Mouse (Mus musculus): ENCODE results near the gene S1pr5.

Gene S1pr5

GRCm38 (mm10) chr9:21235341-21235740 is 12.9 kb downstream of the S1pr5 start:
- ChIA-PET POLR2A (interaction anchor here in 3 of 4 experiments (0.6 to 11.6 kb wide), 6 partner anchors 10 to 166 kb away, joined by 3 to 223 read pairs (median 5); partner anchors contain the start of gene Cdkn2d (in 1 of the 3)), CTCF (no interaction called here)

- CTCF ChIA-PET, result interaction anchor here (0.5 to 1.6 kb wide), 9 partner anchors 10 to 97 kb away, joined by 3 to 8 read pairs (median 4); no protein-coding TSS in a partner anchor
- POLR2A ChIA-PET, result interaction anchor here (0.6 to 2.3 kb wide), 16 partner anchors 9 to 176 kb away, joined by 3 to 27 read pairs (median 5); partner anchors contain the start of genes Cdkn2d (in 2 of the 4), Gm38431 (in 1 of the 4), Kri1 (in 1 of the 4) and Raver1 (in 1 of the 4)
Observed at GRCm38 (mm10) chr9:21233805-21234204, 14.4 kb downstream of the S1pr5 start.

- ChIA-PET CTCF (interaction anchor here in 3 of 4 experiments (0.6 to 1.6 kb wide), 8 partner anchors 9 to 72 kb away, joined by 3 to 8 read pairs (median 4); no protein-coding TSS in a partner anchor), POLR2A (interaction anchor here (0.6 to 2.3 kb wide), 13 partner anchors 8 to 176 kb away, joined by 3 to 27 read pairs (median 6); partner anchors contain the start of genes Cdkn2d (in 2 of the 4), Gm38431 (in 1 of the 4), Kri1 (in 1 of the 4) and Raver1 (in 1 of the 4))
Observed at GRCm38 (mm10) chr9:21233366-21233765, 14.9 kb downstream of the S1pr5 start.

GRCm38 (mm10) chr9:21232867-21233266 is 15.4 kb downstream of the S1pr5 start:
- POLR2A ChIA-PET, result interaction anchor here in 2 of 4 experiments (1.1 to 2.3 kb wide), 4 partner anchors 9 to 58 kb away, joined by 3 to 27 read pairs (median 8); partner anchors contain the start of gene Cdkn2d (in 1 of the 2)
- CTCF ChIA-PET, result interaction anchor here in 2 of 4 experiments (0.7 to 1.4 kb wide), 3 partner anchors 9 to 12 kb away, joined by 3 to 8 read pairs (median 5); no protein-coding TSS in a partner anchor

- ChIA-PET CTCF (interaction anchor here in 1 of 4 experiments (0.6 to 1.8 kb wide), 2 partner anchors 11 to 380 kb away, joined by 3 to 6 read pairs; no protein-coding TSS in a partner anchor), POLR2A (interaction anchor here in 2 of 4 experiments (1.1 to 12.2 kb wide), 3 partner anchors 8 to 11 kb away, joined by 3 to 223 read pairs (median 7); partner anchors contain the start of gene Keap1 (in 1 of the 2))
Observed at GRCm38 (mm10) chr9:21231551-21231950, 16.7 kb downstream of the S1pr5 start.

GRCm38 (mm10) chr9:21227342-21227741 is 20.9 kb downstream of the S1pr5 start:
- POLR2A ChIA-PET, result interaction anchor here (0.5 to 12.2 kb wide), 23 partner anchors 10 to 673 kb away, joined by 3 to 223 read pairs (median 4); partner anchors contain the start of genes Keap1 (in 3 of the 4), Cdkn2d (in 2 of the 4), Carm1 (in 1 of the 4) and Gm38431 (in 1 of the 4)

GRCm38 (mm10) chr9:21225415-21225758 is 22.9 kb downstream of the S1pr5 start:
- ChIA-PET CTCF (interaction anchor here in 3 of 4 experiments (0.5 to 8.2 kb wide), 10 partner anchors 13 to 320 kb away, joined by 3 to 103 read pairs (median 4); partner anchors contain the start of genes Keap1 (in 1 of the 3) and Qtrt1 (in 1 of the 3)), POLR2A (interaction anchor here in 3 of 4 experiments (0.6 to 12.2 kb wide), 16 partner anchors 9 to 321 kb away, joined by 3 to 223 read pairs (median 6); partner anchors contain the start of genes Gm38431 (in 2 of the 3), Keap1 (in 2 of the 3), Raver1 (in 2 of the 3) and Carm1 (in 1 of the 3))

More at GRCm38 (mm10) chr9:21227342-21227741, 20.9 kb downstream of the S1pr5 start:
- CTCF ChIA-PET, result interaction anchor here (0.6 to 8.2 kb wide), 15 partner anchors 11 to 236 kb away, joined by 3 to 103 read pairs (median 5); partner anchors contain the start of genes Cdkn2d (in 2 of the 4), Ap1m2 (in 1 of the 4) and Keap1 (in 1 of the 4)

- POLR2A ChIA-PET, result interaction anchor here (0.7 to 12.2 kb wide), 64 partner anchors 7 to 499 kb away, joined by 3 to 223 read pairs (median 4); partner anchors contain the start of genes Atg4d (in 2 of the 4), Cdkn2d (in 2 of the 4), Gm38431 (in 2 of the 4) and Keap1 (in 2 of the 4)
- CTCF ChIA-PET, result interaction anchor here in 3 of 4 experiments (0.5 to 8.2 kb wide), 18 partner anchors 9 to 1271 kb away, joined by 3 to 103 read pairs (median 6); partner anchors contain the start of genes Keap1 (in 1 of the 3) and Qtrt1 (in 1 of the 3)
Observed at GRCm38 (mm10) chr9:21224576-21225414, 23.4 kb downstream of the S1pr5 start.

GRCm38 (mm10) chr9:21223906-21224305 is 24.3 kb downstream of the S1pr5 start:
- CTCF ChIA-PET, result interaction anchor here (0.6 to 8.2 kb wide), 37 partner anchors 9 to 1272 kb away, joined by 3 to 103 read pairs (median 4); partner anchors contain the start of genes Atg4d (in 1 of the 4), Carm1 (in 1 of the 4), Cdkn2d (in 1 of the 4) and Icam5 (in 1 of the 4)
- POLR2A ChIA-PET, result interaction anchor here (0.6 to 12.2 kb wide), 108 partner anchors 8 to 581 kb away, joined by 3 to 223 read pairs (median 4); partner anchors contain the start of genes Atg4d (in 3 of the 4), Keap1 (in 3 of the 4), Cdkn2d (in 2 of the 4) and Gm38431 (in 2 of the 4)

GRCm38 (mm10) chr9:21223490-21223889 is 24.8 kb downstream of the S1pr5 start:
- CTCF ChIA-PET, result interaction anchor here (0.6 to 8.2 kb wide), 36 partner anchors 9 to 818 kb away, joined by 3 to 103 read pairs (median 4); partner anchors contain the start of genes Atg4d (in 1 of the 4), Carm1 (in 1 of the 4), Cdkn2d (in 1 of the 4) and Icam5 (in 1 of the 4)
- POLR2A ChIA-PET, result interaction anchor here (0.6 to 12.2 kb wide), 109 partner anchors 9 to 581 kb away, joined by 3 to 223 read pairs (median 4); partner anchors contain the start of genes Atg4d (in 3 of the 4), Keap1 (in 3 of the 4), Cdkn2d (in 2 of the 4) and Gm38431 (in 2 of the 4)

- ChIA-PET POLR2A (interaction anchor here (0.6 to 12.2 kb wide), 50 partner anchors 8 to 467 kb away, joined by 3 to 223 read pairs (median 5); partner anchors contain the start of genes Cdkn2d (in 3 of the 4), Gm38431 (in 2 of the 4), Raver1 (in 2 of the 4) and Carm1 (in 1 of the 4)), CTCF (interaction anchor here (0.6 to 8.2 kb wide), 51 partner anchors 8 to 583 kb away, joined by 3 to 103 read pairs (median 6); partner anchors contain the start of genes Cdkn2d (in 2 of the 4), Ap1m2 (in 1 of the 4), Carm1 (in 1 of the 4) and Eif3g (in 1 of the 4))
Observed at GRCm38 (mm10) chr9:21221383-21221929, 26.8 kb downstream of the S1pr5 start.

GRCm38 (mm10) chr9:21220490-21221382 is 27.5 kb downstream of the S1pr5 start:
- CTCF ChIA-PET, result interaction anchor here (0.5 to 8.2 kb wide), 114 partner anchors 9 to 1144 kb away, joined by 3 to 103 read pairs (median 4); partner anchors contain the start of genes Cdkn2d (in 3 of the 4), Atg4d (in 2 of the 4), Icam1 (in 2 of the 4) and Ap1m2 (in 1 of the 4)

GRCm38 (mm10) chr9:21219820-21220219 is 28.4 kb downstream of the S1pr5 start:
- POLR2A ChIA-PET, result interaction anchor here in 3 of 4 experiments (0.6 to 12.2 kb wide), 54 partner anchors 9 to 936 kb away, joined by 3 to 223 read pairs (median 6); partner anchors contain the start of genes Cdkn2d (in 2 of the 3), Gm38431 (in 2 of the 3), Keap1 (in 2 of the 3) and Raver1 (in 2 of the 3)
- CTCF ChIA-PET, result interaction anchor here (0.6 to 8.2 kb wide), 72 partner anchors 9 to 1145 kb away, joined by 3 to 103 read pairs (median 5); partner anchors contain the start of genes Atg4d (in 2 of the 4), Cdkn2d (in 2 of the 4), Ap1m2 (in 1 of the 4) and Carm1 (in 1 of the 4)

More at GRCm38 (mm10) chr9:21220490-21221382, 27.5 kb downstream of the S1pr5 start:
- POLR2A ChIA-PET, result interaction anchor here (0.6 to 12.2 kb wide), 74 partner anchors 8 to 935 kb away, joined by 3 to 223 read pairs (median 5); partner anchors contain the start of genes Cdkn2d (in 3 of the 4), Gm38431 (in 3 of the 4), Raver1 (in 3 of the 4) and Keap1 (in 2 of the 4)

- ChIA-PET POLR2A (interaction anchor here in 1 of 4 experiments (0.8 kb wide), 1 partner anchor 248 kb away, joined by 8 read pairs; no protein-coding TSS in a partner anchor), CTCF (no interaction called here)
Observed at GRCm38 (mm10) chr9:21216050-21216841, 32.0 kb downstream of the S1pr5 start.
